Mouse (Mus musculus): ENCODE results near the gene Ube2o. TPM values are rescaled to one million over a fixed set of nuclear protein-coding genes. Genes with fewer than 3 reads are reported as not detected.
A peak's percentile ranks its signal among the peaks of the same experiment; 100 is the strongest.

Gene Ube2o
- polyA plus RNA-seq (2015; fragmentation: Nextera tagmentation; extraction: Ambion mirVana): 15.0 and 17.1 TPM in 2 replicates

DNA sequence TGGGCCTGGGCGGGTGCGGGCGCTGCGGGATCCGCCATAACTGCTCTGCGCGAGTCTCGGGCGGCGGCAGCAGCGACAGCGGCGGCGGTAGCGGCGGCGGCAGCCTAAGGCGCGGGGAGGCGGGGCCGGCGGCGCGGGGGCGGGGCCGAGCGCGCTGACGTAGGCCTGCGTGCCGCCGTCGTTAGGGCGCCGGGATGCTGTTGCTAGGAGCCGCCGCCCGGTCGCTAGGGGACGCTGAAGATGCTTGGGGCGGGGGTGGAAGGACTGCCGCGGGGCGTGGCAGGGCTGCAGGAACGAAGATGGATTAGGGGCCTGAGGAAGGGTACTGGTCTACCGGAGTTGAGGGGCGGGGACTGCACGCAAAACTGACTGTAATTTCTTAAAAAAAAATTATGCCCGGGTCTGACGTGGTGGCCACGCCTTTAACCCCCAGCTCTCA, at the start of gene Ube2o:
TSS of gene Ube2o (minus strand) at position 72 of the 439 bp plus-strand sequence.
- Histone ChIP-seq H3K4me3 (replicated peaks; ENCODE audit: low read length) (peak within 1 kb of the TSS; percentile 94), H3K4me1 (replicated peaks; ENCODE audit: control insufficient read depth, insufficient read depth, low read length) (peaks cover 24% of the 10 kb centered on the region), H3K9me3 (ENCODE audit: control insufficient read depth, low read length) (no peaks in the 10 kb centered on the region), H3K27ac (ENCODE audit: low read length) (peak within 1 kb of the TSS; percentile 90), H3K27me3 (replicated peaks; ENCODE audit: control insufficient read depth, insufficient read depth, low read length) (no peaks in the 10 kb centered on the region), H3K36me3 (ENCODE audit: control insufficient read depth, insufficient read depth) (no peaks in the 10 kb centered on the region), H3K4me2 (ENCODE audit: low read length) (peak within 1 kb of the TSS; percentile 77), H3K9ac (replicated peaks; ENCODE audit: low read depth, low read length) (peak within 1 kb of the TSS; percentile 95)
- ATAC-seq: peak; percentile 95
- WGBS: 1% methylated on average over 38 of the region's 51 CpGs

DNA sequence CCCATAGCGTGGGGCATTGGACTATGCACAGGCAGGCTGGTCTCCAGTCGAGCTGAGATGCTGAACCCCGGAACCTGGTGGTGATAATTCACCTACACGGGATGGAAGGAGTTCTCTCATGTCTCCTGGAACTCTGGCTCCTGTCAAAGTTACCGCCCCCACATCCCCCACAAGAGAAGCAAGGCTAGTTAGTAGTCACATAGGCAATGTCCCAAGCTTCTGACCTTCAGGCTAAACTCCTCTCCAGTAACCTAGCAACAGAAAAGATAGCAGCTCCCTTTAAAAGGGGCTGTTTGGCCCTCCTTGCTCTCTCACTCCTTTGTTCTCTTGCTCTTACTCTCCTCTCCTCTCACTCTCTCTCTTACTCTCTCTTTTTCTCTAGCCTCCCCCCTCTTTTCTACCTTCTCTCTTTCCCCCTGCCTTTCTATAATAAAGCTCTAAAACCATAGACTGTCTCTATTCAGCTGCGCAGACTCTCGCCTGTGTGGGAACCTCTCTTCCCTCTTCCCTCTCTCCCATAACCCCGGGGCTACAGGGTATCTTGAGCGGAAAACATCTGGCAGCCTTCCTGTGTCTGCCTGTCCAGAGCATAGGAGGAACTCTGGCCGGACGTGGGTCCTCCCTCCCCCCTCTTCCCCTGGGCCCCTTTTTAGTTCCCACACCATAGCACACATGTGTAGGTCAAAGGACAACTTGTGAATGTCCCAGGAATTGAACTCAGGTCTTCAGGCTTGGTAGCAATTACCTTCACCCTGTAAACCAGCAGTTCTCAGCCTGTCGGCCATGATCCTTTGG, 49.1 kb upstream of the Ube2o start:
- no peaks in the 10 kb centered on the region for H3K4me1 ChIP-seq (replicated peaks; ENCODE audit: control insufficient read depth, insufficient read depth, low read length)
- ATAC-seq: no peak
- WGBS: 67% methylated on average over 12 of the region's 12 CpGs

DNA sequence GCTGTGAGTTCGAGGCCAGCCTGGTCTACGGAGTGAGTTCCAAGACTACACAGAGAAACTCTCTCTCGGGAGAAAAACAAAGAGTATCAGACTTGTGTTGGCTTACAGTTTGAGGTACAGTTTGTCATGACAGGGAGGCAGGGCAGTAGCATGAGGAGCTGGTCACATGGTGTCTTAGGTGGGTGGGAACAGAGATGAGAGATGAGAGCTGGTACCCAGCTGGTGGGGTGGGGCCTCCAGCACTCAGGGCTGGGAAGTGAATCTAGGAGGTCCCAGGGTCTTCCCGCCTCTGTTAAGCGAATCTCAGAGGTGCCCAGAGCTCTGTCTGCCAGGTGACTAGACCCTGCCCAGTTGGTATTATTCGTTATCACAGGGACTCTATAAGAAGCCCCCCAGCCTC, 48.2 kb upstream of the Ube2o start:
- no peak for ATAC-seq
- Histone ChIP-seq H3K4me1 (replicated peaks; ENCODE audit: control insufficient read depth, insufficient read depth, low read length) (no peaks in the 10 kb centered on the region), H3K27ac (ENCODE audit: low read length) (no peak overlapping the region), H3K27me3 (replicated peaks; ENCODE audit: control insufficient read depth, insufficient read depth, low read length) (peaks cover 7% of the 10 kb centered on the region), H3K4me3 (replicated peaks; ENCODE audit: low read length) (no peak overlapping the region), H3K9ac (replicated peaks; ENCODE audit: low read depth, low read length) (no peak overlapping the region), H3K9me3 (ENCODE audit: control insufficient read depth, low read length) (no peaks in the 10 kb centered on the region), H3K4me2 (ENCODE audit: low read length) (no peak overlapping the region), H3K36me3 (ENCODE audit: control insufficient read depth, insufficient read depth) (no peaks in the 10 kb centered on the region)
- 82% methylated on average over 6 of the region's 6 CpGs for WGBS

More for the DNA sequence above, 49.1 kb upstream of the Ube2o start:
- Histone ChIP-seq H3K4me3 (replicated peaks; ENCODE audit: low read length) (no peak overlapping the region), H3K9me3 (ENCODE audit: control insufficient read depth, low read length) (no peaks in the 10 kb centered on the region), H3K27ac (ENCODE audit: low read length) (no peak overlapping the region), H3K4me2 (ENCODE audit: low read length) (no peak overlapping the region), H3K9ac (replicated peaks; ENCODE audit: low read depth, low read length) (no peak overlapping the region), H3K27me3 (replicated peaks; ENCODE audit: control insufficient read depth, insufficient read depth, low read length) (peaks cover under 1% of the 10 kb centered on the region; the same call in 1 of the 2 replicates), H3K36me3 (ENCODE audit: control insufficient read depth, insufficient read depth) (no peaks in the 10 kb centered on the region)

DNA sequence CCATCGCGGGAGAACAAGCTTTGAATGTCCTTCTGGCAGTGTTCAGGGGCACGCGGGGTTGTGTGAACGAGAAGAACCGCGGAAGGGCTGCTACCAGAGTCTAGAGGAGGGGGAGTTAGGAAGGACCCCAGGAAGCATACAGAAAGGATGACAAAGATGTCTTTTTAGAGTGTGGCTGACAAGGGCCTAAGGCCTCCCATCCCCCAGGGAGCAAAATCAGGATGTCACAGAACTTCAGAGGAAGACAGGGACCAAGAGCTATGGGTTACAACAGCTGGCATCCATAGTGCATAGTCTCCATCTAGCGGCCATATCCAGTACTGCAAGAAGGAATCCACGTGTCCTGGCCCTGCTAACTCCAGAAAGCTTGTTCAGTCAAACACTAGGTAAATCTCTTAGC, 47.5 kb upstream of the Ube2o start:
- Histone ChIP-seq H3K4me3 (replicated peaks; ENCODE audit: low read length) (no peak overlapping the region), H3K4me2 (ENCODE audit: low read length) (no peak overlapping the region), H3K9me3 (ENCODE audit: control insufficient read depth, low read length) (no peaks in the 10 kb centered on the region), H3K27me3 (replicated peaks; ENCODE audit: control insufficient read depth, insufficient read depth, low read length) (peaks cover 14% of the 10 kb centered on the region), H3K36me3 (ENCODE audit: control insufficient read depth, insufficient read depth) (no peaks in the 10 kb centered on the region), H3K4me1 (replicated peaks; ENCODE audit: control insufficient read depth, insufficient read depth, low read length) (peaks cover 6% of the 10 kb centered on the region), H3K27ac (ENCODE audit: low read length) (no peak overlapping the region), H3K9ac (replicated peaks; ENCODE audit: low read depth, low read length) (no peak overlapping the region)
- WGBS: 56% methylated on average over 9 of the region's 9 CpGs
- ATAC-seq: peak; percentile 74

DNA sequence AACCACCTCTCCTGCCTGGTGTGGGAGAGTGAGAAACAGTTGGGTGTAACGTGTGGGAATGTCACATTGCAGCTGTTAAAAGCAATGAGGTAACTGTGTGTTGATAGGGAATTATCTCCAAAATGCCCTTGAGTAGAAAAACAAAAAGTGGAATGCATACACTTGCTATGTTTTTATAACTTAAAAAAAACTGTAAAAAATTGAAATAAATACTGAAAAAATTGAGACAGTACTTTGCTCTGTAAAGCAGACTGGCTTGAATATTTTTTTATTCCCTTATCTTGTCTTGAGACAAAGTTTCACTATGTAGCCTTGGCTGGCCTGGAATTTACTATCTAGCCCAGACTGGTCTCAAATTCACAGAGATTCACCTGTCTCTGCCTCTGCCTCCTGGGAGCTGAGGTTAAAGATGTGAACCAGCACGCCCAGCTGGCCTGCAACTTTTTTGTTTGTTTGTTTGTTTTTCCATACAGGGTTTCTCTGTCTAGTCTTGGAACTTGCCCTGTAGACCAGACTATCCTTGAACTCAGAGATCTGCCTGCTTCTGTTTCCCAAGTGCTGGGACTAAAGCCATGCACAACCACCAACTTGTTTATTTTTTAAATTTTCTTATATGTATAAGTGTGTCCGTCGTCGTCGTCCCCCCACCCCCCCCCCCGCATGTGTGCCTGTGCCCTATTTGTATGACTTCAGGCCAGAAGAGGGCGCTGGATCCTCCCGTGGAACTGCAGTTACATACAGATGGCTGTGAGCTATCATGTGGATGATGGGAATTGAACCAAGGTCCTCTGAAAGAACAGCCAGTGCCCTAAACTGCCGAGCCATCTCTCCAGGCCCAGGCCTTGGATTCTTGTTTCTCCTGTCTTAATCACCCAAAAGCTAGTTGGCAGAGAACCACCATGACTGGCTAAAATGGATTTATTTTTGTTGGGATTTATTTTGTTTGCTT, 46.1 kb upstream of the Ube2o start:
- no peak overlapping the region for H3K4me3 ChIP-seq (replicated peaks; ENCODE audit: low read length)
- H3K4me1 ChIP-seq (replicated peaks; ENCODE audit: control insufficient read depth, insufficient read depth, low read length): peaks cover 8% of the 10 kb centered on the region
- WGBS: 36% methylated on average over 10 of the region's 10 CpGs
- H3K4me2 ChIP-seq (ENCODE audit: low read length): no peak overlapping the region
- H3K27me3 ChIP-seq (replicated peaks; ENCODE audit: control insufficient read depth, insufficient read depth, low read length): peaks cover 23% of the 10 kb centered on the region
- H3K36me3 ChIP-seq (ENCODE audit: control insufficient read depth, insufficient read depth): no peaks in the 10 kb centered on the region
- no peaks in the 10 kb centered on the region for H3K9me3 ChIP-seq (ENCODE audit: control insufficient read depth, low read length)
- H3K27ac ChIP-seq (ENCODE audit: low read length): no peak overlapping the region
- H3K9ac ChIP-seq (replicated peaks; ENCODE audit: low read depth, low read length): no peak overlapping the region
- ATAC-seq: no peak

DNA sequence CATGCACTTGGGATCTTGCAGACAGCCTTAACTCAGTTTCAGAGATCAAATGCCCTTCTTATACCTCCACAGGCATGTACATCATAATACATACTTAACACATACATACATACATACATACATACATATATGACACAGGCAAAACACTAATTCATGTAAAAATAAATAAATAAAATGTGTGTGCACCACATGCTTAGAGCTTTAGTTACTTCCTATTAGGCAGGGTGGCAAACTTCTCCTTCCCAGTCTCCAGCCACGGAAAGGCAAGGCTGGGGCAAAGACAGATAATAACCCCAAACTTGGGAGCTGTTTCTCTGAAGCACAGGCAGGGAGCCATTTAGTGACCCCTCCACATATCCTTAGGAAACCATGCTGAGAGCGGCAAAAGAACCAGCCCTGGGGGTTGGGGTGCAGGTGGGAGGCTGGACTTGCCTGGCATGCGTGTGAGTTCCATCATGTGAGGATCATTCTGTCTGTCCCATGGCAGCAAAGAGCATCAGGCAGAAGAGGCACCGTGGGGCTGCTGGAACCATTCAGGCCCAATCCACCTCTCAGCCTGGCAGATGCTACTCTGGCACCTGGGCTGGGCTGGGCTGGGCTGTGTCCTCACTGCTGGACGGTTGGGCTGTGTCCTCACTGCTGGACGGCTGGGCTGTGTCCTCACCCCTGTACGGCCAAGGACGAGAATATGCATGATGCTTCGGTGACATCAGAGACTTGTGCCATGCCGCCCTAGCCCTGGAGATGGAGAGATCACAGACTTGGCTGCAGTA, 45.2 kb upstream of the Ube2o start, which contains the start of gene Rhbdf2:
TSS of gene Rhbdf2 (minus strand) at position 721 of the 773 bp plus-strand sequence.
- H3K36me3 ChIP-seq (ENCODE audit: control insufficient read depth, insufficient read depth): no peaks in the 10 kb centered on the region
- no peak within 1 kb of the TSS for H3K4me2 ChIP-seq (ENCODE audit: low read length)
- H3K27ac ChIP-seq (ENCODE audit: low read length): no peak within 1 kb of the TSS
- ATAC-seq: no peak
- H3K9ac ChIP-seq (replicated peaks; ENCODE audit: low read depth, low read length): no peak within 1 kb of the TSS
- H3K9me3 ChIP-seq (ENCODE audit: control insufficient read depth, low read length): no peaks in the 10 kb centered on the region
- peaks cover 13% of the 10 kb centered on the region for H3K4me1 ChIP-seq (replicated peaks; ENCODE audit: control insufficient read depth, insufficient read depth, low read length)
- WGBS: 72% methylated on average over 10 of the region's 10 CpGs
- H3K27me3 ChIP-seq (replicated peaks; ENCODE audit: control insufficient read depth, insufficient read depth, low read length): peaks cover 23% of the 10 kb centered on the region
- H3K4me3 ChIP-seq (replicated peaks; ENCODE audit: low read length): no peak within 1 kb of the TSS

DNA sequence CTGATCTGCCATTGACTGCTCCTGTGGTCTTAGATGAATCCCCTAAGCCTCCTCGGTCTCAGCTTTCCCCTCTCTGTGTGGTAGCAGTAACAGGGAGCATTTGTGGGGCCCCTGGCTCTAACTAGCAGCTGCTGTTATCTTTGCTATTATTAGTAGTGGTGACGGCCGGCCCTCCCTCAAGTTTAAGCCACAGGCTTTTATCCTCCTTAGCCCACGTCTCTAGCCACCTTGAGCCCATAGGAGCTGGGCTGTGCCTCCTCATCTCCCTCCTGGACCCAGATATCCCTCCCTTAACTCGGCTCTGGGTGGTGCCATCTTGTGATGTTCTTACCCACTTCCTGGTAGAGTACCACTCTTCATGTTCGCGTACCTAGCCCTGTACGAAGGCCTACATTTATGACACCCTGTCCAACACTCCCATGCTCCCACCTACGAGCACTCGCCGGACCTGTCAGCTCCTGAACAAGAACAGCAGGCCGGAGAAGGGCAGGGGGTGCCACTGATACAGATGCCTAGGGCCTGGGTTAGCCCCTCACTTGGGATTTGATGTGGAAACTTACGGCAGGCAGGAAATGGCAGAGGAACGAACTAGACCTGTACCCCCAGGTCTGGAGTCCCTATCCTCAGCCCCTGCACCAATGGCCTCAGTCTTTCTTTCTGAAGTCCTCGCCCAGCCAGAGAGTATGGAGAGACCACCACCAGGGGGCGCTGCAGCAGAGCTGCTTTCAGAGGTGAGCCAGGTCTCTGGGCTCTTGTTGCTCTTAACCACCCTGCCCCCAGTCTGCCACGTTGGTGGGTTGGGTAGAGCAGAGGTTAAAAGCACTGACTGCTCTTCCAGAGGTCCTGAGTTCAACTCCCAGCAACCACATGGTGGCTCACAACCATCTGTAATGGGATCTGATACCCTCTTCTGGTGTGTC, 44.1 kb upstream of the Ube2o start:
- H3K36me3 ChIP-seq (ENCODE audit: control insufficient read depth, insufficient read depth): no peaks in the 10 kb centered on the region

More for the DNA sequence above, 44.1 kb upstream of the Ube2o start:
- Histone ChIP-seq H3K9me3 (ENCODE audit: control insufficient read depth, low read length) (no peaks in the 10 kb centered on the region), H3K4me3 (replicated peaks; ENCODE audit: low read length) (no peak overlapping the region), H3K4me1 (replicated peaks; ENCODE audit: control insufficient read depth, insufficient read depth, low read length) (peaks cover 22% of the 10 kb centered on the region), H3K27ac (ENCODE audit: low read length) (no peak overlapping the region), H3K27me3 (replicated peaks; ENCODE audit: control insufficient read depth, insufficient read depth, low read length) (peaks cover 23% of the 10 kb centered on the region), H3K9ac (replicated peaks; ENCODE audit: low read depth, low read length) (no peak overlapping the region), H3K4me2 (ENCODE audit: low read length) (no peak overlapping the region)
- WGBS: 73% methylated on average over 17 of the region's 17 CpGs
- ATAC-seq: no peak
